Mouse (Mus musculus): ENCODE measurements at regions not wholly inside any gene's neighbourhood (a gene's known extent, or its start where the extent isn't known, plus 50 kb on each side); places are given as distances from the start of the nearest gene placed in this dataset.

GRCm38 (mm10) chr2:131672223-131672622 lies 110.1 kb upstream of the Adra1d start:
- H3K27me3 ChIP-seq (ENCODE audit: control insufficient read depth, insufficient read depth, low read length): no peaks in the 10 kb centered on the region
- H3K27ac ChIP-seq (replicated peaks; ENCODE audit: low read depth, low read length): no peak overlapping the region
- H3K4me2 ChIP-seq (replicated peaks; ENCODE audit: low read depth, low read length, severe bottlenecking): no peak overlapping the region
- WGBS: 37% methylated on average over 1 of the region's 1 CpGs
- no peak overlapping the region for H3K4me3 ChIP-seq (replicated peaks; ENCODE audit: low read length)
- DNase-seq (ENCODE audit: low spot score) (no peak), ATAC-seq (ENCODE audit: low FRiP score, low read depth) (no peak)
- no peak for TF ChIP-seq POLR2A (IDR thresholded peaks at IDR 0.05; ENCODE audit: borderline replicate concordance, extremely low read depth, insufficient read depth, insufficient read length)
- H3K4me1 ChIP-seq (ENCODE audit: control insufficient read depth, insufficient read depth, low read length): no peaks in the 10 kb centered on the region
- H3K9ac ChIP-seq (ENCODE audit: low read depth, low read length, severe bottlenecking): no peak overlapping the region
- no peaks in the 10 kb centered on the region for H3K9me3 ChIP-seq (ENCODE audit: control insufficient read depth, low read length)
- no peaks in the 10 kb centered on the region for H3K36me3 ChIP-seq (ENCODE audit: control insufficient read depth, insufficient read depth, low read length)

- no peak overlapping the region for H3K9ac ChIP-seq (ENCODE audit: low read depth, low read length, severe bottlenecking)
- no peak overlapping the region for H3K4me3 ChIP-seq (replicated peaks; ENCODE audit: low read length)
- no peaks in the 10 kb centered on the region for H3K9me3 ChIP-seq (ENCODE audit: control insufficient read depth, low read length)
- H3K36me3 ChIP-seq (ENCODE audit: control insufficient read depth, insufficient read depth, low read length): no peaks in the 10 kb centered on the region
- no peak for ATAC-seq (ENCODE audit: low FRiP score, low read depth)
- no peak overlapping the region for H3K27ac ChIP-seq (replicated peaks; ENCODE audit: low read depth, low read length)
- TF ChIP-seq POLR2A (IDR thresholded peaks at IDR 0.05; ENCODE audit: borderline replicate concordance, extremely low read depth, insufficient read depth, insufficient read length): no peak
- no peak overlapping the region for H3K4me2 ChIP-seq (replicated peaks; ENCODE audit: low read depth, low read length, severe bottlenecking)
- no peaks in the 10 kb centered on the region for H3K4me1 ChIP-seq (ENCODE audit: control insufficient read depth, insufficient read depth, low read length)
- H3K27me3 ChIP-seq (ENCODE audit: control insufficient read depth, insufficient read depth, low read length): no peaks in the 10 kb centered on the region
- DNase-seq (ENCODE audit: low spot score): no peak
Measured at GRCm38 (mm10) chr2:131670876-131671275, 108.8 kb upstream of the Adra1d start.

GRCm38 (mm10) chr2:131667874-131668273 lies 105.8 kb upstream of the Adra1d start:
- Histone ChIP-seq H3K27ac (replicated peaks; ENCODE audit: low read depth, low read length) (no peak overlapping the region), H3K4me1 (ENCODE audit: control insufficient read depth, insufficient read depth, low read length) (no peaks in the 10 kb centered on the region), H3K27me3 (ENCODE audit: control insufficient read depth, insufficient read depth, low read length) (no peaks in the 10 kb centered on the region), H3K9ac (ENCODE audit: low read depth, low read length, severe bottlenecking) (no peak overlapping the region), H3K9me3 (ENCODE audit: control insufficient read depth, low read length) (no peaks in the 10 kb centered on the region), H3K4me3 (replicated peaks; ENCODE audit: low read length) (no peak overlapping the region), H3K36me3 (ENCODE audit: control insufficient read depth, insufficient read depth, low read length) (no peaks in the 10 kb centered on the region), H3K4me2 (replicated peaks; ENCODE audit: low read depth, low read length, severe bottlenecking) (no peak overlapping the region)
- ATAC-seq (ENCODE audit: low FRiP score, low read depth) (no peak), DNase-seq (ENCODE audit: low spot score) (no peak)
- no peak for TF ChIP-seq POLR2A (IDR thresholded peaks at IDR 0.05; ENCODE audit: borderline replicate concordance, extremely low read depth, insufficient read depth, insufficient read length)
- 94% methylated on average over 2 of the region's 2 CpGs for WGBS

- no peak for DNase-seq (ENCODE audit: low spot score)
- no peak for TF ChIP-seq POLR2A (IDR thresholded peaks at IDR 0.05; ENCODE audit: borderline replicate concordance, extremely low read depth, insufficient read depth, insufficient read length)
- Histone ChIP-seq H3K36me3 (ENCODE audit: control insufficient read depth, insufficient read depth, low read length) (no peaks in the 10 kb centered on the region), H3K27ac (replicated peaks; ENCODE audit: low read depth, low read length) (no peak overlapping the region), H3K4me3 (replicated peaks; ENCODE audit: low read length) (no peak overlapping the region), H3K9me3 (ENCODE audit: control insufficient read depth, low read length) (no peaks in the 10 kb centered on the region), H3K27me3 (ENCODE audit: control insufficient read depth, insufficient read depth, low read length) (no peaks in the 10 kb centered on the region), H3K4me1 (ENCODE audit: control insufficient read depth, insufficient read depth, low read length) (no peaks in the 10 kb centered on the region), H3K4me2 (replicated peaks; ENCODE audit: low read depth, low read length, severe bottlenecking) (no peak overlapping the region), H3K9ac (ENCODE audit: low read depth, low read length, severe bottlenecking) (no peak overlapping the region)
- no peak for ATAC-seq (ENCODE audit: low FRiP score, low read depth)
- 66% methylated on average over 3 of the region's 3 CpGs for WGBS
Measured at GRCm38 (mm10) chr2:131666841-131667364, 104.8 kb upstream of the Adra1d start.

GRCm38 (mm10) chr2:131664575-131664974 lies 102.5 kb upstream of the Adra1d start:
- no peak for ATAC-seq (ENCODE audit: low FRiP score, low read depth)
- no peak for DNase-seq (ENCODE audit: low spot score)
- WGBS: 73% methylated on average over 3 of the region's 3 CpGs
- Histone ChIP-seq H3K4me2 (replicated peaks; ENCODE audit: low read depth, low read length, severe bottlenecking) (no peak overlapping the region), H3K27me3 (ENCODE audit: control insufficient read depth, insufficient read depth, low read length) (no peaks in the 10 kb centered on the region), H3K9ac (ENCODE audit: low read depth, low read length, severe bottlenecking) (no peak overlapping the region), H3K4me3 (replicated peaks; ENCODE audit: low read length) (no peak overlapping the region), H3K4me1 (ENCODE audit: control insufficient read depth, insufficient read depth, low read length) (no peaks in the 10 kb centered on the region), H3K9me3 (ENCODE audit: control insufficient read depth, low read length) (no peaks in the 10 kb centered on the region), H3K36me3 (ENCODE audit: control insufficient read depth, insufficient read depth, low read length) (no peaks in the 10 kb centered on the region), H3K27ac (replicated peaks; ENCODE audit: low read depth, low read length) (no peak overlapping the region)
- no peak for TF ChIP-seq POLR2A (IDR thresholded peaks at IDR 0.05; ENCODE audit: borderline replicate concordance, extremely low read depth, insufficient read depth, insufficient read length)
